Mouse (Mus musculus): ENCODE results near the gene Ptprg. TPM values are rescaled to one million over a fixed set of nuclear protein-coding genes. Genes with fewer than 3 reads are reported as not detected.

Ptprg gene
- polyA plus RNA-seq, 1 experiment from 2014 or later, result not detected

GRCm38 (mm10) chr14:11998464-11998863, 445.1 kb downstream of the Ptprg start:
- H3K36me3 ChIP-seq (ENCODE audit: inconsistent target), result no peaks in the 10 kb centered on the region
- H3K27ac ChIP-seq, result no peak overlapping the region
- 83% methylated on average over 4 of the region's 4 CpGs for WGBS (ENCODE audit: missing documents)
- H3K4me3 ChIP-seq (ENCODE audit: inconsistent target), result no peak overlapping the region
- no peaks in the 10 kb centered on the region for H3K79me2 ChIP-seq (ENCODE audit: inconsistent target)

- no peak overlapping the region for H3K4me3 ChIP-seq (ENCODE audit: inconsistent target)
- H3K36me3 ChIP-seq (ENCODE audit: inconsistent target), result no peaks in the 10 kb centered on the region
- no peak overlapping the region for H3K27ac ChIP-seq
- 87% methylated on average over 4 of the region's 4 CpGs for WGBS (ENCODE audit: missing documents)
- no peaks in the 10 kb centered on the region for H3K79me2 ChIP-seq (ENCODE audit: inconsistent target)
Observed at GRCm38 (mm10) chr14:12004061-12004460, 450.7 kb downstream of the Ptprg start.

- H3K36me3 ChIP-seq (ENCODE audit: inconsistent target), result no peaks in the 10 kb centered on the region
- H3K79me2 ChIP-seq (ENCODE audit: inconsistent target), result no peaks in the 10 kb centered on the region
- H3K4me3 ChIP-seq (ENCODE audit: inconsistent target), result no peak overlapping the region
- H3K27ac ChIP-seq, result no peak overlapping the region
- 85% methylated on average over 5 of the region's 5 CpGs for WGBS (ENCODE audit: missing documents)
Observed at GRCm38 (mm10) chr14:12011766-12012165, 458.4 kb downstream of the Ptprg start.

DNA sequence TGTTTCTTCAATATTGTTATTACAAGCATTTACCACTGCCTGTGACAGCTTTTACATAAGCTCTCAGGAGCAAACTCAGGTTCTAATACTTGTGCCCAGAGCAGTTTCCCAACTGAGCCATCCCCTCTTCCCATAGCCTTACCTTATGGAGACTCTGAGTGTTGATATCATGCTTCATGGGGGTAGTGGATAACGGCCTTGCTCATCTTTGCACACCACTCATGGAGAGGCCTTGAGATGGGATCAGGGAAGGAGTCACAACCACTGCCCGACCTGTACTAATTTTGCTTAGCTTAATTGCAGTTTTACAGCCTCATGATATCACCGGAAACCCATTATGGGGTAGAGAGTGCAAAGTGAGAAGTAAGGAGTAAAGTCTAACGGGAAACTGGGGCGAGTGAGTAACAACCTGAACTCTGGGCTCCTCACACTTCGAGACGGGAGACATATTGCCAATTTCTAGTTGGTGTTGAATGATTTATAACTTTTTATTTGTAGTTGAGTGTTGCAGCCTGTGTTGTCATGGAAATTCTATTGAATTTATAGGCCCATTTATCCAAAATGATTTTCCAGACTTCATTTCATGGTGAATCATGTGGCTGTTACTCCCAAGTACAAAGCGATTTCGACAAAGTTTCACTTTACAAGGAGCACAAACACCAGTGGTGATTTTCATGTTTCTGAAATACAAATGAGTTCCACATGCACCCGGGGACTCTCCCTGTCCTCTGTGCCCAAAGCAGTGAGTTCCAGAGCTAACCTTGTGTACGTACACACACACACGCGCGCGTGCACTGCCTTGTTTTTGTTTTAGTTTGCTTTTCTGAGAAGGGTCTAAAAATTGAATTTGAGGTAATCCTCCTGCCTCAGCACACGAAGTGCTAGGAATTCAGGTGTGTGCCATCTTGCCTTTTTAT, 472.7 kb downstream of the Ptprg start:
- Histone ChIP-seq H3K4me3 (ENCODE audit: inconsistent target) (no peak overlapping the region), H3K79me2 (ENCODE audit: inconsistent target) (no peaks in the 10 kb centered on the region), H3K27ac (no peak overlapping the region), H3K36me3 (ENCODE audit: inconsistent target) (no peaks in the 10 kb centered on the region)
- WGBS (ENCODE audit: missing documents), result 94% methylated on average over 16 of the region's 16 CpGs

- Histone ChIP-seq H3K27ac (no peak overlapping the region), H3K36me3 (ENCODE audit: inconsistent target) (no peaks in the 10 kb centered on the region), H3K4me3 (ENCODE audit: inconsistent target) (no peak overlapping the region), H3K79me2 (ENCODE audit: inconsistent target) (no peaks in the 10 kb centered on the region)
- whole genome bisulfite sequencing (ENCODE audit: missing documents), result 92% methylated on average over 8 of the region's 8 CpGs
Observed at GRCm38 (mm10) chr14:12027247-12027646, 473.9 kb downstream of the Ptprg start.

- H3K36me3 ChIP-seq (ENCODE audit: inconsistent target), result no peaks in the 10 kb centered on the region
- no peaks in the 10 kb centered on the region for H3K79me2 ChIP-seq (ENCODE audit: inconsistent target)
- H3K4me3 ChIP-seq (ENCODE audit: inconsistent target), result no peak overlapping the region
- 82% methylated on average over 2 of the region's 2 CpGs for WGBS (ENCODE audit: missing documents)
- no peak overlapping the region for H3K27ac ChIP-seq
Observed at GRCm38 (mm10) chr14:12029926-12030325, 476.6 kb downstream of the Ptprg start.

DNA sequence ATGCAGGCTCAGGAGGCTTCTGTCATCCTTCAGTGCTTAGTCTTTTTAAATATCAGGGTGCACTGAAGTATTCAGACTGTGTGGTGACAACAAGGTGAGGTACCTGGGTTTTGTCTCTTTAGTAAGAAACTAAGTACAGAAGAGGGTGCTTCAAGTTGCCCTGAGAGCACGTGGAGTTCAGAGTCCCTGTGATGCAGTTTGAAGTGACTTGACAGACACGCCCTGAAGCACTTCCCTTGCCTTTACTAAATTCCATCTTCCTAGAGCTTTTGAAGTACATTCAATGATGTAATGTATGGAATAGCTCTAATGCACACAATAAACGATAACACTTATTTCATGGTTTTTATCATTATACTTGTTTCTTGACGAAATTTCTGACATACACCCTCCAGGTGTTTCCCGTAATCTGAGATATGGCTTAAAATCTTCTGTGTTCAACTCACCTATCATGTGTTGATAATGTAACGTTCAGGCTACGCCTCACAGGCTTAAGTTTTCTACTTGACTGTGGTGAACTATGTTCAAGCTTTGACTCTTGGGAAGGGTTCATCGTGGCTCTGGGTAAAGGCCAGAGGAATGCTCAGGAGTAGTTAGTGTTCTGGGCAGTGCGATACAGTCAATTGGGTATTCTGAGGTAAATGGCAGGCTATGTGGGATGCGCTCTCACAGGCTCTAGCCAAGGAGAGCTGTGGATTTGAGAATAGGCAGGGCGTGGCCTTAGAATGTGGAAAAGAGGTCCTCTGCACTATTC, 483.4 kb downstream of the Ptprg start:
- WGBS (ENCODE audit: missing documents), result 88% methylated on average over 11 of the region's 11 CpGs
- Histone ChIP-seq H3K36me3 (ENCODE audit: inconsistent target) (no peaks in the 10 kb centered on the region), H3K27ac (no peak overlapping the region), H3K4me3 (ENCODE audit: inconsistent target) (no peak overlapping the region), H3K79me2 (ENCODE audit: inconsistent target) (no peaks in the 10 kb centered on the region)

- no peak overlapping the region for H3K27ac ChIP-seq
- H3K79me2 ChIP-seq (ENCODE audit: inconsistent target), result no peaks in the 10 kb centered on the region
- 71% methylated on average over 3 of the region's 3 CpGs for WGBS (ENCODE audit: missing documents)
- no peaks in the 10 kb centered on the region for H3K36me3 ChIP-seq (ENCODE audit: inconsistent target)
- no peak overlapping the region for H3K4me3 ChIP-seq (ENCODE audit: inconsistent target)
Observed at GRCm38 (mm10) chr14:12039743-12040142, 486.4 kb downstream of the Ptprg start.

DNA sequence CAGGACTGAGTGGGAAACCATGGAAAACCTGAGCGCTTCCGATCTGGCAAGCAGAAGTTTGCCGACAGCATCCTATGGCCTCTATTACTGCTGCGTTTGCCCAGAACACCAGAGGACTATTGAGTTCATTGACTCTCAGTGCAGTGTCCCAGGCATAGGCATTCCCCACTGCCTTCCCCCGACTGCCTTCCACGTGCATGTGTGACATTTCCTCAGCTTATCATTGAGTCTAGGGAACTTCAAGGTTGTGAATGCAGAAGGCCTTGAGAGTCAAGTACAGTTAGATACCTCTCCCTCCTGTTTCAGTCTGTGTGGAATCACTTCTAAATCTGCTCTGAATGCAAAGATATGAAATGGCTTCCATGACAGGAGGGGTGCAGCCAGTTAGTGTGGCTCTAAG, 488.2 kb downstream of the Ptprg start:
- H3K27ac ChIP-seq, result no peak overlapping the region
- H3K79me2 ChIP-seq (ENCODE audit: inconsistent target), result no peaks in the 10 kb centered on the region
- no peak overlapping the region for H3K4me3 ChIP-seq (ENCODE audit: inconsistent target)
- no peaks in the 10 kb centered on the region for H3K36me3 ChIP-seq (ENCODE audit: inconsistent target)
- 85% methylated on average over 6 of the region's 6 CpGs for WGBS (ENCODE audit: missing documents)

DNA sequence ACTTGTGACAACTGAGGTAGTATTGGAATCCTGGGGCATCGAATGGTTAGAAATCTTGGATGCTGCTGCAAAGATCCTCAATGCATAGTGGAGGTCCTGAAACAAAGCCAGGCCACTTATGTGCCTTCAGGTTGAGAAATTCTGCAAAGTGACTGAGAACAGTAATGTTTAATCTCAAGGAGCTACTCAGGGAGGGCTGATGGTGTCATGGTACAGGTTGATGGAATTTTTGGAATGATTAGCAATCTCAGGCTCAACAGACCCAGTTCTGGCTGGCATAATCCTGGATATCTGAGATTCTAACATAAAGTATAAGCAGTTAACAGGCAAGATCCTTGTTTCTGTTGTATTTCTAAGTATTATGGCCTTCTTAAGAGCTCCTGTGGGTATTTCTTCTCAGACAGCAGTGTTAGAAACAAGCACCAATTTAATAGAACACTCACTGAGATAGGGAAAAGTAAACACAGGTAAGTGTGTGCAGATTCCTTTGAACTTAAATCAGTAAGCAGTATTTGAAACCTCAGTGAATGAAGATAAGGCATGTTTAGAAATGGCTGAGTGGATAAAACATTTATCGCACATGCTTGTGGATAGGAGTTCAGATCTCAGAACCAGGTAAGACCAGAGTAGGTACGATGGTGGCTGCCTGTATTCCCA, 493.0 kb downstream of the Ptprg start:
- Histone ChIP-seq H3K79me2 (ENCODE audit: inconsistent target) (no peaks in the 10 kb centered on the region), H3K36me3 (ENCODE audit: inconsistent target) (no peaks in the 10 kb centered on the region), H3K27ac (no peak overlapping the region), H3K4me3 (ENCODE audit: inconsistent target) (no peak overlapping the region)
- WGBS (ENCODE audit: missing documents), result 96% methylated on average over 3 of the region's 3 CpGs

DNA sequence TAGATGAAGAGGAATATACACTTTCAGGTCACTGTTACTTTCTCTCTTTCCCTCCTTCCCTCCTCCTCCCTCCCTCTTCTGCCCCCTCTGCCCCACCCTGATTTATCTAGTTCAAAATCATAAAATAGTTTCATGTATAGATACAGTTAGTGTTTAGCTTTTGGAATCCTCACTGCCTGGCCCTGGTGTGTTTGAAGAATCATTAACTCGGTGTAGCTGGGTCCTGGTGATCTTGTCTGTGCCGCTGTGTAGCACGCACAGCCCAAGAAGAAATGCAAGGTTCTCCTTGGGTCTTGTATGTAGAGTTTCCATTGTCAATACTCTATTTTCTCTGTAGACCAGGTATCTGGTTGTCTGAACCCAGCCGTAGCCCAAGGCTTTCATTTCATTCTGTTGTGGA, 494.3 kb downstream of the Ptprg start:
- Histone ChIP-seq H3K4me3 (ENCODE audit: inconsistent target) (no peak overlapping the region), H3K36me3 (ENCODE audit: inconsistent target) (no peaks in the 10 kb centered on the region), H3K79me2 (ENCODE audit: inconsistent target) (no peaks in the 10 kb centered on the region), H3K27ac (no peak overlapping the region)
- WGBS (ENCODE audit: missing documents), result 96% methylated on average over 4 of the region's 4 CpGs

DNA sequence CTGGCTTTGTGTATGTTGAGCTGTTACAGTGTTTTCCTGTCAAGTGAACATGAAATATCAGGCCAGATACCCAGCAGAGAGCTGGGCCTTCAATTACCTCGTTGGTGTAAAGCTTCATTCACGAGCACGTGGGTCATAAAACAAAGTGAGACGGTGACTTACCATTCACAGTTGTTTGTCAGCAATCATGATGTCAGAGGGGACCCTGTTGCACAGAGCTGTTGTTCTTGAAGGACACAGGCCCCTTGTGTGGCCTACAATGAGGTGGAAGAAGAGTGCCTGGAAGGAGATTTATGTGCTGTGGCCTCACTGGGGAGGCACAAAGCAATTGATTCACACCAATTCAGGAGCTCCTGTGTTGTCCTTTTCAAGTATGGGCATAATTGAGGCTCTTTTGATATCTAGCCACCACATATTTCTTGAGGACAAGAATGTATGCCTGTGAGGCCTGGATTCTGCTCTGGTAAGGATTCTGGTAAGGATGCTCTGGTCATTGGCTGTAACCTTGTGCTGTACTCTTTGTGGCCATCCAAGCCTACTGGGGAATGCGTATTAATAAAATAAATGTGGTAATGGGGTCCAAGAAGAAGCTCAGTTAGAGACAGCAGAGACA, 503.7 kb downstream of the Ptprg start:
- Histone ChIP-seq H3K36me3 (ENCODE audit: inconsistent target) (no peaks in the 10 kb centered on the region), H3K79me2 (ENCODE audit: inconsistent target) (no peaks in the 10 kb centered on the region), H3K4me3 (ENCODE audit: inconsistent target) (no peak overlapping the region), H3K27ac (no peak overlapping the region)
- WGBS (ENCODE audit: missing documents), result 72% methylated on average over 5 of the region's 5 CpGs

- no peaks in the 10 kb centered on the region for H3K79me2 ChIP-seq (ENCODE audit: inconsistent target)
- WGBS (ENCODE audit: missing documents), result 75% methylated on average over 2 of the region's 2 CpGs
- no peak overlapping the region for H3K27ac ChIP-seq
- H3K4me3 ChIP-seq (ENCODE audit: inconsistent target), result no peak overlapping the region
- H3K36me3 ChIP-seq (ENCODE audit: inconsistent target), result no peaks in the 10 kb centered on the region
Observed at GRCm38 (mm10) chr14:12057856-12058255, 504.5 kb downstream of the Ptprg start.

- 86% methylated on average over 7 of the region's 7 CpGs for WGBS (ENCODE audit: missing documents)
- Histone ChIP-seq H3K79me2 (ENCODE audit: inconsistent target) (no peaks in the 10 kb centered on the region), H3K4me3 (ENCODE audit: inconsistent target) (no peak overlapping the region), H3K27ac (no peak overlapping the region), H3K36me3 (ENCODE audit: inconsistent target) (no peaks in the 10 kb centered on the region)
Observed at GRCm38 (mm10) chr14:12059149-12059548, 505.8 kb downstream of the Ptprg start.
